Mouse (Mus musculus): ENCODE results near the gene Map3k14.
"Not testable (repeated sequence)": the region's sequence is repeated elsewhere in the genome, so short reads cannot be mapped to it uniquely, and the experiment has no call there.

The Map3k14 gene

GRCm38 (mm10) chr11:103267346-103268219 lies at the start of gene Map3k14:
Gene Map3k14, minus strand, starts transcription at chr11:103267472.
- peak; percentile 100 for DNase-seq

GRCm38 (mm10) chr11:103315379-103315778 lies 48.1 kb upstream of the Map3k14 start:
- no peak for DNase-seq

- no peak for DNase-seq
These were observed 47.6 kb upstream of the Map3k14 start for GRCm38 (mm10) chr11:103314736-103315374.

GRCm38 (mm10) chr11:103313542-103313941 lies 46.3 kb upstream of the Map3k14 start:
- DNase-seq = no peak

GRCm38 (mm10) chr11:103312655-103313255 lies 45.5 kb upstream of the Map3k14 start:
- no peak for DNase-seq

- DNase-seq = peak; percentile 67
These were observed 44.8 kb upstream of the Map3k14 start for GRCm38 (mm10) chr11:103311960-103312611.

GRCm38 (mm10) chr11:103309956-103310574 lies 42.8 kb upstream of the Map3k14 start:
- no peak for DNase-seq

- peak; percentile 24 for DNase-seq
These were observed 40.6 kb upstream of the Map3k14 start for GRCm38 (mm10) chr11:103307910-103308309.

- DNase-seq = no peak
These were observed 37.3 kb upstream of the Map3k14 start for GRCm38 (mm10) chr11:103304525-103304924.

GRCm38 (mm10) chr11:103294772-103295171 lies 27.5 kb upstream of the Map3k14 start:
- DNase-seq = no peak

GRCm38 (mm10) chr11:103294066-103294465 lies 26.8 kb upstream of the Map3k14 start:
- DNase-seq = no peak

- DNase-seq = no peak
These were observed 25.6 kb upstream of the Map3k14 start for GRCm38 (mm10) chr11:103292890-103293287.

- no peak for DNase-seq
These were observed 25.0 kb upstream of the Map3k14 start for GRCm38 (mm10) chr11:103292152-103292889.

- not testable (repeated sequence) for DNase-seq
These were observed 23.6 kb upstream of the Map3k14 start for GRCm38 (mm10) chr11:103290841-103291240.

- DNase-seq = no peak
These were observed 21.2 kb upstream of the Map3k14 start for GRCm38 (mm10) chr11:103288291-103288963.

- no peak for DNase-seq
These were observed 19.6 kb upstream of the Map3k14 start for GRCm38 (mm10) chr11:103286910-103287309.

- DNase-seq = no peak
These were observed 18.7 kb upstream of the Map3k14 start for GRCm38 (mm10) chr11:103285951-103286350.

- no peak for DNase-seq
These were observed 18.0 kb upstream of the Map3k14 start for GRCm38 (mm10) chr11:103285276-103285675.

- no peak for DNase-seq
These were observed 14.5 kb upstream of the Map3k14 start for GRCm38 (mm10) chr11:103281784-103282183.

GRCm38 (mm10) chr11:103276450-103276849 lies 9.2 kb upstream of the Map3k14 start:
- DNase-seq = no peak

- DNase-seq = no peak
These were observed 5.6 kb upstream of the Map3k14 start for GRCm38 (mm10) chr11:103272888-103273287.
